Mouse (Mus musculus) lung, postnatal 0 days (tissue): ENCODE data around the gene Dazap1. TPM values are rescaled to one million over a fixed set of nuclear protein-coding genes. Genes with fewer than 3 reads are reported as not detected.

Source experiments
- ATAC-seq: fragments of 200-750 bp; cut with Nextera tagmentation; 2 replicates; pipeline ENCODE4 v1.8.0; 2017; ENCODE audit warnings: moderate library complexity
- DNase-seq: peaks from one replicate; pipeline ENCODE4 v3.0.0-alpha.2; 2016; ENCODE audit warnings: low spot score
- H3K27ac ChIP-seq: fragments of 300-500 bp; sonication (generic); 2 replicates; pipeline ENCODE4 v1.5.1; 2014; ENCODE audit warnings: antibody characterized with exemption, mild to moderate bottlenecking, low read length, mixed read lengths
- H3K27me3 ChIP-seq: fragments of 300-500 bp; sonication (generic); replicated peaks from 2 replicates; pipeline ENCODE4 v1.6.1; 2014; ENCODE audit warnings: low read length, mixed read lengths; ENCODE audit not compliant: insufficient read depth
- H3K36me3 ChIP-seq: fragments of 300-500 bp; sonication (generic); 2 replicates; pipeline ENCODE4 v1.6.1; 2014; ENCODE audit warnings: low read length, mixed read lengths; ENCODE audit not compliant: insufficient read depth
- H3K4me1 ChIP-seq: fragments of 300-500 bp; sonication (generic); 2 replicates; pipeline ENCODE4 v1.6.1; 2014; ENCODE audit warnings: antibody characterized with exemption, low read depth, low read length, mixed read lengths; ENCODE audit not compliant: insufficient read depth
- H3K4me2 ChIP-seq: fragments of 300-500 bp; sonication (generic); replicated peaks from 2 replicates; pipeline ENCODE4 v1.6.1; 2014; ENCODE audit warnings: low read depth, mild to moderate bottlenecking, low read length, moderate library complexity, mixed read lengths
- H3K4me3 ChIP-seq: fragments of 300-500 bp; sonication (generic); 2 replicates; pipeline ENCODE4 v1.5.1; 2014; ENCODE audit warnings: low read depth, low read length
- H3K9ac ChIP-seq: fragments of 300-500 bp; sonication (generic); replicated peaks from 2 replicates; pipeline ENCODE4 v1.6.1; 2014; ENCODE audit warnings: low read depth, mild to moderate bottlenecking
- H3K9me3 ChIP-seq: fragments of 300-500 bp; sonication (generic); 2 replicates; pipeline ENCODE4 v1.6.1; 2016; ENCODE audit warnings: low read length, mixed read lengths
- CTCF ChIP-seq: IDR thresholded peaks from 2 replicates; pipeline ENCODE4 v1.5.1; 2016; ENCODE audit warnings: antibody characterized with exemption, mild to moderate bottlenecking
- EP300 ChIP-seq: IDR thresholded peaks from 2 replicates; pipeline ENCODE4 v1.6.1; 2016; ENCODE audit warnings: antibody characterized with exemption, mild to moderate bottlenecking, control low read depth
- WGBS: fragments of 180-500 bp; shearing (Covaris S2); extraction: QIAGEN DNeasy Blood & Tissue Kit; methylation state at CpG from one replicate; pipeline ENCODE4 v1.1.7; 2014; 5-methylcytosine and 5-hydroxymethylcytosine counted together
- polyA plus RNA-seq: library from polyadenylated mRNA; unstranded; fragments of >200 nt; fragmentation: Nextera tagmentation; extraction: Ambion mirVana; gene quantifications from 2 replicates; pipeline ENCODE4 v1.2.1, GENCODE M21; 2015

Dazap1 gene
- polyA plus RNA-seq, 1 experiment from 2014 or later: 38.1 TPM

- peaks cover 20% of the 10 kb centered on the region for H3K4me1 ChIP-seq
- ATAC-seq: peak; percentile 74
- H3K27me3 ChIP-seq: no peaks in the 10 kb centered on the region
- H3K4me3 ChIP-seq: peak overlapping the region; percentile 55
- H3K9me3 ChIP-seq: no peaks in the 10 kb centered on the region
- peak overlapping the region; percentile 96 for H3K4me2 ChIP-seq
- 4% methylated on average over 42 of the region's 46 CpGs for WGBS
- TF ChIP-seq CTCF (no peak; the same call in 1 of the 2 replicates), EP300 (no peak)
- DNase-seq: peak; percentile 56
- no peaks in the 10 kb centered on the region for H3K36me3 ChIP-seq
- H3K9ac ChIP-seq: peak overlapping the region; percentile 23; the same call in 1 of the 2 replicates
- peak overlapping the region; percentile 33 for H3K27ac ChIP-seq
These were observed 62.2 kb downstream of the Dazap1 start for GRCm38 (mm10) chr10:80323261-80324119.

- TF ChIP-seq CTCF (no peak), EP300 (no peak)
- peaks cover 17% of the 10 kb centered on the region for H3K4me1 ChIP-seq
- DNase-seq (no peak), ATAC-seq (no peak)
- WGBS: 75% methylated on average over 17 of the region's 17 CpGs
- H3K4me2 ChIP-seq: peak overlapping the region; percentile 96; the same call in 1 of the 2 replicates
- H3K36me3 ChIP-seq: no peaks in the 10 kb centered on the region
- no peak overlapping the region for H3K4me3 ChIP-seq
- no peak overlapping the region for H3K9ac ChIP-seq
- H3K9me3 ChIP-seq: no peaks in the 10 kb centered on the region
- H3K27me3 ChIP-seq: no peaks in the 10 kb centered on the region
- no peak overlapping the region; the same call in 1 of the 2 replicates for H3K27ac ChIP-seq
These were observed 63.1 kb downstream of the Dazap1 start for GRCm38 (mm10) chr10:80324120-80325037.

GRCm38 (mm10) chr10:80325045-80325444, 63.8 kb downstream of the Dazap1 start:
- no peak overlapping the region for H3K27ac ChIP-seq
- no peaks in the 10 kb centered on the region for H3K27me3 ChIP-seq
- H3K9me3 ChIP-seq: no peaks in the 10 kb centered on the region
- no peak overlapping the region for H3K9ac ChIP-seq
- WGBS: 85% methylated on average over 21 of the region's 21 CpGs
- no peak overlapping the region for H3K4me2 ChIP-seq
- TF ChIP-seq EP300: no peak
- no peak for TF ChIP-seq CTCF
- H3K4me1 ChIP-seq: peaks cover 14% of the 10 kb centered on the region
- ATAC-seq (no peak), DNase-seq (no peak)
- H3K4me3 ChIP-seq: no peak overlapping the region
- no peaks in the 10 kb centered on the region for H3K36me3 ChIP-seq

GRCm38 (mm10) chr10:80329273-80330081, 68.2 kb downstream of the Dazap1 start, which contains the start of the genes Pcsk4 and Reep6:
Gene Pcsk4, minus strand, starts transcription at chr10:80329498.
Gene Reep6, plus strand, starts transcription at chr10:80329953.
- Histone ChIP-seq H3K36me3 (no peaks in the 10 kb centered on the region), H3K27me3 (no peaks in the 10 kb centered on the region; the same call in 1 of the 2 replicates), H3K27ac (peak within 1 kb of the TSS; percentile 16; the same call in 1 of the 2 replicates), H3K4me2 (peak within 1 kb of the TSS; percentile 78), H3K9me3 (no peaks in the 10 kb centered on the region), H3K9ac (no peak within 1 kb of the TSS), H3K4me3 (peak within 1 kb of the TSS; percentile 40), H3K4me1 (peaks cover 4% of the 10 kb centered on the region)
- WGBS: 5% methylated on average over 31 of the region's 36 CpGs
- DNase-seq: peak; percentile 99
- TF ChIP-seq CTCF (no peak), EP300 (no peak)
- peak; percentile 97 for ATAC-seq

- Histone ChIP-seq H3K9ac (no peak overlapping the region), H3K36me3 (no peaks in the 10 kb centered on the region), H3K4me3 (peak overlapping the region; percentile 40), H3K27ac (peak overlapping the region; percentile 16; the same call in 1 of the 2 replicates), H3K4me2 (peak overlapping the region; percentile 78), H3K4me1 (peaks cover 4% of the 10 kb centered on the region), H3K27me3 (no peaks in the 10 kb centered on the region; the same call in 1 of the 2 replicates), H3K9me3 (no peaks in the 10 kb centered on the region)
- TF ChIP-seq CTCF (no peak), EP300 (no peak)
- no peak for DNase-seq
- under 1% methylated on average over 32 of the region's 41 CpGs for WGBS
- ATAC-seq: no peak
These were observed 68.8 kb downstream of the Dazap1 start for GRCm38 (mm10) chr10:80330084-80330483.
